Comparison of ENCODE assay signal across 8 mouse cellular contexts in the genomic region with DNA sequence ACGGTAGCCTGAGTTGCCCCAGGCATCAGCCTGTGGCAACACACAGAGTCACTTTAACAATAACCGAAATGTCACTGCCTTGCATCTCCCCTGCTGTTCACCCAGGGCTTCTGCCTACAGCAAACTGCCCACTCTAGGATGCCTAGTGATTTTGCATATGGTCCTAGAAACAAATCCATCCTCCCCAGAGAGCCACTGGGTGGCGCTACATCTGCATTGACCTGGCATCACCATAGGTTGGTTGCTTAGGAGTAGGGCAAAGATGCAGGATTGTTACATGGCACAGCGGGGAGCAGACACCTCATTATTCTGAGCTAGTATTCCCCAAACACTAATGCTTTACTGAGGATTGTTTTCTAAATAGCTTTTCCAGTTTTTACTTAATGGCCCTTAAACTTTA.
DNase-seq lines count a peak whose midpoint lies in the region; ATAC-seq and TF ChIP-seq lines count a peak whose summit lies in the region.

No protein-coding gene starts in this region.

- TF ChIP-seq CTCF in spleen, adult 2 months (IDR thresholded peaks at IDR 0.05; ENCODE audit: extremely low read depth, insufficient read depth, insufficient read length, insufficient replicate concordance) = peak; percentile 8; the same call in 1 of the 2 replicates
- peak; percentile 73 for TF ChIP-seq CTCF in lung, postnatal 0 days (IDR thresholded peaks at IDR 0.05)

- H3K4me2 ChIP-seq in forebrain, embryonic 11.5 days (ENCODE audit: low read depth, low read length, severe bottlenecking) = no peak overlapping the region
- no peak overlapping the region for H3K4me2 ChIP-seq in forebrain, embryonic 16.5 days (ENCODE audit: low read length)
- H3K4me2 ChIP-seq in lung, postnatal 0 days (replicated peaks; ENCODE audit: low read depth, low read length) = no peak overlapping the region

- no peak overlapping the region for H3K4me3 ChIP-seq in forebrain, embryonic 11.5 days (ENCODE audit: low read depth, low read length)
- H3K4me3 ChIP-seq in forebrain, embryonic 16.5 days (replicated peaks; ENCODE audit: low read length) = no peak overlapping the region
- no peak overlapping the region for H3K4me3 ChIP-seq in spleen, adult 2 months (ENCODE audit: extremely low read depth, insufficient read depth, insufficient read length)
- H3K4me3 ChIP-seq in lung, postnatal 0 days (ENCODE audit: low read depth, low read length) = no peak overlapping the region

- H3K27me3 ChIP-seq in forebrain, embryonic 11.5 days (ENCODE audit: control insufficient read depth, insufficient read depth, low read length) = no peaks in the 10 kb centered on the region
- H3K27me3 ChIP-seq in forebrain, embryonic 16.5 days (replicated peaks; ENCODE audit: control insufficient read depth, insufficient read depth, low read length) = no peaks in the 10 kb centered on the region
- no peaks in the 10 kb centered on the region for H3K27me3 ChIP-seq in spleen, adult 2 months (ENCODE audit: control insufficient read depth, insufficient read depth, low read length)
- no peaks in the 10 kb centered on the region for H3K27me3 ChIP-seq in lung, postnatal 0 days (replicated peaks; ENCODE audit: insufficient read depth, low read length)

- H3K27ac ChIP-seq in forebrain, embryonic 11.5 days (ENCODE audit: low read depth, low read length) = no peak overlapping the region
- H3K27ac ChIP-seq in forebrain, embryonic 16.5 days (ENCODE audit: low read length) = no peak overlapping the region
- no peak overlapping the region for H3K27ac ChIP-seq in spleen, adult 2 months (ENCODE audit: insufficient read depth, low read length)
- H3K27ac ChIP-seq in lung, postnatal 0 days (ENCODE audit: low read length) = no peak overlapping the region

- TF ChIP-seq POLR2A in spleen, adult 2 months (IDR thresholded peaks at IDR 0.05; ENCODE audit: low read depth, low read length) = no peak

- 67% methylated on average over 4 of the region's 4 CpGs for WGBS in forebrain, embryonic 11.5 days
- WGBS in forebrain, embryonic 16.5 days = 67% methylated on average over 4 of the region's 4 CpGs
- 87% methylated on average over 4 of the region's 4 CpGs for WGBS in spleen, adult 2 months
- WGBS in lung, postnatal 0 days = 77% methylated on average over 4 of the region's 4 CpGs

- H3K4me1 ChIP-seq in forebrain, embryonic 11.5 days (replicated peaks; ENCODE audit: control insufficient read depth, insufficient read depth, low read length) = no peaks in the 10 kb centered on the region
- peaks cover 8% of the 10 kb centered on the region; the same call in 1 of the 2 replicates for H3K4me1 ChIP-seq in forebrain, embryonic 16.5 days (replicated peaks; ENCODE audit: control insufficient read depth, insufficient read depth, low read length)
- H3K4me1 ChIP-seq in spleen, adult 2 months (ENCODE audit: control insufficient read depth, insufficient read depth, insufficient read length) = no peaks in the 10 kb centered on the region
- H3K4me1 ChIP-seq in lung, postnatal 0 days (ENCODE audit: insufficient read depth, low read depth, low read length) = no peaks in the 10 kb centered on the region

- intact Hi-C loops in gastrocnemius, postnatal 14 days (cut with DNase I; ENCODE audit: low total_unique reads) = loop anchor here (10.0 kb wide), 1 partner anchor 98 kb away; no protein-coding TSS in a partner anchor

- no peak for TF ChIP-seq EP300 in lung, postnatal 0 days (IDR thresholded peaks at IDR 0.05)

- no peak for DNase-seq in forebrain, embryonic 11.5 days (ENCODE audit: low spot score)
- DNase-seq in spleen, adult 2 months (ENCODE audit: low read depth in 1 of 2, low spot score in 2 of 2) = peak; percentile 9 to 10
- no peak for DNase-seq in spleen, postnatal 14 days (ENCODE audit: low spot score in 2 of 2)
- peak; percentile 39 for DNase-seq in lung, postnatal 0 days (ENCODE audit: low spot score)
- DNase-seq in MN1 (ENCODE audit: low spot score) = no peak
- no peak for DNase-seq in gastrocnemius, postnatal 14 days

- no peak overlapping the region for H3K9ac ChIP-seq in forebrain, embryonic 11.5 days (ENCODE audit: low read length)
- no peak overlapping the region for H3K9ac ChIP-seq in forebrain, embryonic 16.5 days (replicated peaks; ENCODE audit: low read depth, low read length)
- H3K9ac ChIP-seq in lung, postnatal 0 days (replicated peaks; ENCODE audit: low read depth) = no peak overlapping the region

- no peaks in the 10 kb centered on the region for H3K36me3 ChIP-seq in forebrain, embryonic 11.5 days (ENCODE audit: control insufficient read depth, insufficient read depth, low read length)
- H3K36me3 ChIP-seq in forebrain, embryonic 16.5 days (ENCODE audit: control insufficient read depth, insufficient read depth) = no peaks in the 10 kb centered on the region
- H3K36me3 ChIP-seq in spleen, adult 2 months (ENCODE audit: control insufficient read depth, insufficient read depth, low read length) = no peaks in the 10 kb centered on the region
- H3K36me3 ChIP-seq in lung, postnatal 0 days (ENCODE audit: insufficient read depth, low read length) = no peaks in the 10 kb centered on the region

- H3K9me3 ChIP-seq in forebrain, embryonic 11.5 days (ENCODE audit: control insufficient read depth, low read length) = no peaks in the 10 kb centered on the region
- no peaks in the 10 kb centered on the region for H3K9me3 ChIP-seq in forebrain, embryonic 16.5 days (ENCODE audit: control insufficient read depth, low read length)
- H3K9me3 ChIP-seq in lung, postnatal 0 days (ENCODE audit: low read length) = no peaks in the 10 kb centered on the region

- ATAC-seq in forebrain, embryonic 11.5 days (replicated peaks; ENCODE audit: low FRiP score) = 0 out of 2 replicates have a peak, but pooled peaks have one; percentile 7
- ATAC-seq in forebrain, embryonic 16.5 days = no peak
- 0 out of 2 replicates have a peak, but pooled peaks have one; percentile 36 for ATAC-seq in common myeloid progenitor, adult 5-6 weeks (replicated peaks; ENCODE audit: low read depth, poor library complexity, severe bottlenecking)
- no peak for ATAC-seq in lung, postnatal 0 days

Comparison
In these comparisons a context has a peak if more than half of its experiments do, and no peak if none do; other contexts are left out.
1. ATAC-seq: peak in forebrain, embryonic 11.5 days (single experiment) and common myeloid progenitor, adult 5-6 weeks (single experiment); none in forebrain, embryonic 16.5 days (single experiment) and lung, postnatal 0 days (single experiment).
2. DNase-seq: peak in spleen, adult 2 months (2 of 2) and lung, postnatal 0 days (single experiment); none in forebrain, embryonic 11.5 days (single experiment), spleen, postnatal 14 days (0 of 2), MN1 (single experiment) and gastrocnemius, postnatal 14 days (single experiment).